Mouse (Mus musculus): ENCODE measurements around the gene Gpatch2. TPM values are rescaled to one million over a fixed set of nuclear protein-coding genes. Genes with fewer than 3 reads are reported as not detected.
A peak's percentile ranks its signal among the peaks of the same experiment; 100 is the strongest.

Gpatch2 gene
- polyA plus RNA-seq, 1 experiment from 2014 or later = 5.4 TPM

GRCm38 (mm10) chr1:187240304-187240703 lies 25.0 kb downstream of the Gpatch2 start:
- H3K36me3 ChIP-seq (replicated peaks; ENCODE audit: insufficient read depth, low read length) = no peaks in the 10 kb centered on the region
- H3K4me1 ChIP-seq (ENCODE audit: insufficient read depth) = peaks cover 4% of the 10 kb centered on the region; the same call in 1 of the 2 replicates
- no peak overlapping the region for H3K9ac ChIP-seq (replicated peaks)
- no peak overlapping the region for H3K4me3 ChIP-seq (ENCODE audit: low read depth, low read length)
- no peak overlapping the region for H3K27ac ChIP-seq (ENCODE audit: low read depth)
- H3K27me3 ChIP-seq (ENCODE audit: insufficient read depth, low read length) = no peaks in the 10 kb centered on the region
- no peak for TF ChIP-seq CTCF (IDR thresholded peaks at IDR 0.05; ENCODE audit: low read depth)
- no peak for TF ChIP-seq EP300 (IDR thresholded peaks at IDR 0.05; ENCODE audit: low read depth)
- no peak overlapping the region for H3K4me2 ChIP-seq (ENCODE audit: low read depth, low read length)
- ATAC-seq (no peak), DNase-seq (no peak)
- H3K9me3 ChIP-seq (ENCODE audit: low read length) = no peaks in the 10 kb centered on the region
- 79% methylated on average over 3 of the region's 3 CpGs for WGBS (ENCODE audit: insufficient replicate concordance)

DNA sequence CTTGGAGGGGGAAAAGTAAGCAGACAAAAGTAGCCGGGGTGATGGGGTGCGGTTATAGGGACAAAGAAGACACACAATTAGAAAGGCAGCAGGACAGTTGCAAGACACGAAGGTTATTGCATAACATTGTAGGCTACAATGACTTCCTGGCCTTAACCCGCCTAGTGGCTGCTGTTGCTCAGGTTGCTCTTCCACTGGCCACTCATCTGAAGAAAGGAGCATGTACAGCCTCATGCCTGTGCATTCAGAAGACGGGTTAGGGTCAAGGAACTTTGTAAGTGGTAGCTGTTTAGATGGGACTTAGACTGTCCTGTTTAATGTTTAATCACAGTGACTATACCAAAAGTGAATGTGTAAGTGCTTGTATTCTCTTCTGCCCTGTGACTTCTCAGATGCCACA lies 26.0 kb downstream of the Gpatch2 start:
- no peaks in the 10 kb centered on the region for H3K9me3 ChIP-seq (ENCODE audit: low read length)
- WGBS (ENCODE audit: insufficient replicate concordance) = 53% methylated on average over 5 of the region's 5 CpGs
- H3K27me3 ChIP-seq (ENCODE audit: insufficient read depth, low read length) = no peaks in the 10 kb centered on the region
- no peak overlapping the region for H3K9ac ChIP-seq (replicated peaks)
- peak; percentile 40; the same call in 1 of the 2 replicates for ATAC-seq
- H3K4me3 ChIP-seq (ENCODE audit: low read depth, low read length) = no peak overlapping the region
- H3K36me3 ChIP-seq (replicated peaks; ENCODE audit: insufficient read depth, low read length) = no peaks in the 10 kb centered on the region
- H3K4me2 ChIP-seq (ENCODE audit: low read depth, low read length) = no peak overlapping the region
- no peak for DNase-seq
- TF ChIP-seq EP300 (IDR thresholded peaks at IDR 0.05; ENCODE audit: low read depth) = no peak
- no peak for TF ChIP-seq CTCF (IDR thresholded peaks at IDR 0.05; ENCODE audit: low read depth)
- no peak overlapping the region for H3K27ac ChIP-seq (ENCODE audit: low read depth)
- H3K4me1 ChIP-seq (ENCODE audit: insufficient read depth) = peaks cover 4% of the 10 kb centered on the region; the same call in 1 of the 2 replicates

DNA sequence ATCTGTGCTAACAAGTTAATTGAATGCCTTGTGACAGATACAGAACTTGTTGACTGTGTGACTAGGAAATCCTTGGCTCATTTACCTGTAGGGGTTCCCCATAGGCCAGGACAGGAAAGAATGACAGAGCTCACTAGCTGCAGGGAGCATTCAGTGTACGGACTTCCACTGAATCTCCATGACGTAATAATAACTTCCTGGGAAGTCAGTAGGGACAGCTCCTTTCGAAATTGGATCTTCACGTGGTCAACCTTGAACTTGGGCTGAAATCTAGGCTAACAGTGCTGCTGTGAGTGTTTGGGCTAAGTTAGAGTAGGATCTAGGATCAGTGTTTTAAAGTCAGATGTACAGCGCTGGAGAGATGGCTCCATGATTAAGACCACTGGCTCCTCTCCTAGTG lies 29.4 kb downstream of the Gpatch2 start:
- Histone ChIP-seq H3K9me3 (ENCODE audit: low read length) (no peaks in the 10 kb centered on the region), H3K36me3 (replicated peaks; ENCODE audit: insufficient read depth, low read length) (no peaks in the 10 kb centered on the region), H3K9ac (replicated peaks) (no peak overlapping the region), H3K4me3 (ENCODE audit: low read depth, low read length) (no peak overlapping the region), H3K27ac (ENCODE audit: low read depth) (no peak overlapping the region), H3K4me2 (ENCODE audit: low read depth, low read length) (no peak overlapping the region), H3K27me3 (ENCODE audit: insufficient read depth, low read length) (no peaks in the 10 kb centered on the region), H3K4me1 (ENCODE audit: insufficient read depth) (peaks cover 4% of the 10 kb centered on the region; the same call in 1 of the 2 replicates)
- WGBS (ENCODE audit: insufficient replicate concordance) = 60% methylated on average over 5 of the region's 5 CpGs
- no peak for DNase-seq
- no peak for TF ChIP-seq EP300 (IDR thresholded peaks at IDR 0.05; ENCODE audit: low read depth)
- TF ChIP-seq CTCF (IDR thresholded peaks at IDR 0.05; ENCODE audit: low read depth) = no peak
- peak; percentile 64; the same call in 1 of the 2 replicates for ATAC-seq

- H3K9ac ChIP-seq (replicated peaks) = no peak overlapping the region
- DNase-seq = no peak
- H3K27me3 ChIP-seq (ENCODE audit: insufficient read depth, low read length) = no peaks in the 10 kb centered on the region
- 81% methylated on average over 1 of the region's 1 CpGs for WGBS (ENCODE audit: insufficient replicate concordance)
- TF ChIP-seq EP300 (IDR thresholded peaks at IDR 0.05; ENCODE audit: low read depth) (no peak), CTCF (IDR thresholded peaks at IDR 0.05; ENCODE audit: low read depth) (no peak)
- H3K4me1 ChIP-seq (ENCODE audit: insufficient read depth) = no peaks in the 10 kb centered on the region
- H3K9me3 ChIP-seq (ENCODE audit: low read length) = no peaks in the 10 kb centered on the region
- H3K36me3 ChIP-seq (replicated peaks; ENCODE audit: insufficient read depth, low read length) = no peaks in the 10 kb centered on the region
- no peak overlapping the region for H3K4me3 ChIP-seq (ENCODE audit: low read depth, low read length)
- no peak for ATAC-seq
- no peak overlapping the region for H3K4me2 ChIP-seq (ENCODE audit: low read depth, low read length)
- no peak overlapping the region for H3K27ac ChIP-seq (ENCODE audit: low read depth)
Observed at GRCm38 (mm10) chr1:187250741-187251262, 35.5 kb downstream of the Gpatch2 start.

GRCm38 (mm10) chr1:187258756-187259155 lies 43.4 kb downstream of the Gpatch2 start:
- H3K4me1 ChIP-seq (ENCODE audit: insufficient read depth) = no peaks in the 10 kb centered on the region
- no peak for ATAC-seq
- WGBS (ENCODE audit: insufficient replicate concordance) = 82% methylated on average over 4 of the region's 4 CpGs

GRCm38 (mm10) chr1:187267601-187268000 lies 52.3 kb downstream of the Gpatch2 start:
- Histone ChIP-seq H3K9ac (replicated peaks) (no peak overlapping the region), H3K27ac (ENCODE audit: low read depth) (no peak overlapping the region), H3K4me2 (ENCODE audit: low read depth, low read length) (no peak overlapping the region), H3K36me3 (replicated peaks; ENCODE audit: insufficient read depth, low read length) (no peaks in the 10 kb centered on the region), H3K4me3 (ENCODE audit: low read depth, low read length) (no peak overlapping the region), H3K9me3 (ENCODE audit: low read length) (no peaks in the 10 kb centered on the region), H3K4me1 (ENCODE audit: insufficient read depth) (no peaks in the 10 kb centered on the region), H3K27me3 (ENCODE audit: insufficient read depth, low read length) (no peaks in the 10 kb centered on the region)
- 69% methylated on average over 4 of the region's 4 CpGs for WGBS (ENCODE audit: insufficient replicate concordance)
- ATAC-seq (no peak), DNase-seq (no peak)
- TF ChIP-seq EP300 (IDR thresholded peaks at IDR 0.05; ENCODE audit: low read depth) = no peak
- TF ChIP-seq CTCF (IDR thresholded peaks at IDR 0.05; ENCODE audit: low read depth) = no peak

More at GRCm38 (mm10) chr1:187258756-187259155, 43.4 kb downstream of the Gpatch2 start:
- no peak overlapping the region for H3K9ac ChIP-seq (replicated peaks)
- no peak overlapping the region for H3K4me3 ChIP-seq (ENCODE audit: low read depth, low read length)
- H3K27me3 ChIP-seq (ENCODE audit: insufficient read depth, low read length) = no peaks in the 10 kb centered on the region
- H3K36me3 ChIP-seq (replicated peaks; ENCODE audit: insufficient read depth, low read length) = no peaks in the 10 kb centered on the region
- TF ChIP-seq EP300 (IDR thresholded peaks at IDR 0.05; ENCODE audit: low read depth) = no peak
- no peak overlapping the region for H3K27ac ChIP-seq (ENCODE audit: low read depth)
- no peak overlapping the region for H3K4me2 ChIP-seq (ENCODE audit: low read depth, low read length)
- DNase-seq = no peak
- no peaks in the 10 kb centered on the region for H3K9me3 ChIP-seq (ENCODE audit: low read length)

All from liver, postnatal 0 days (tissue).